Mouse (Mus musculus) CH12F3 (cell line): ENCODE results near the gene Prkg1.

ENCODE experiments used
- in situ Hi-C: fragments of 300-500 bp; cut with MboI; formaldehyde crosslinking; loops from 2 replicates; pipeline ENCODE4 v1.14.3; 2020; ENCODE audit warnings: low sequenced_read_pairs

Prkg1 gene

GRCm38 (mm10) chr19:31177279-31177922, 587.4 kb downstream of the Prkg1 start:
- in situ Hi-C loops = no loop called here

DNA sequence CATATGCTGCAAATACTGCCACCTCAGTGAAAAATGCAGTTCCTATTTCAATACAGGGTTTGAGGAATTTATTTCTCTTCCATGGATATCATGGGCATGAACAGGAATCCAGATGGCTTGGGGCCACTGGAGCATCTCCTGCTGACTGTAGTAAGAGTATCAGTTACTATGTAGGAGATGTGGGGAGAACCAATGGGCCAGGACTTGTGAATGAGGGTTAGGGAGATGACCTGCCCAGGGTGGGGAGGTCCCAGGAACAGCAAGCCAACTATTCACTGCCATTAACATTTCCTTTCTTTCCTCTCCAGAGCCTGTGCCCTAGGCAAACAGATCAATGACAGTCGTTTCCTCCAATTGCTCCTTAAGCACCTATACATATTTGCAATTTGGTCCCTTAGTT, 593.8 kb downstream of the Prkg1 start:
- in situ Hi-C loops = no loop called here

DNA sequence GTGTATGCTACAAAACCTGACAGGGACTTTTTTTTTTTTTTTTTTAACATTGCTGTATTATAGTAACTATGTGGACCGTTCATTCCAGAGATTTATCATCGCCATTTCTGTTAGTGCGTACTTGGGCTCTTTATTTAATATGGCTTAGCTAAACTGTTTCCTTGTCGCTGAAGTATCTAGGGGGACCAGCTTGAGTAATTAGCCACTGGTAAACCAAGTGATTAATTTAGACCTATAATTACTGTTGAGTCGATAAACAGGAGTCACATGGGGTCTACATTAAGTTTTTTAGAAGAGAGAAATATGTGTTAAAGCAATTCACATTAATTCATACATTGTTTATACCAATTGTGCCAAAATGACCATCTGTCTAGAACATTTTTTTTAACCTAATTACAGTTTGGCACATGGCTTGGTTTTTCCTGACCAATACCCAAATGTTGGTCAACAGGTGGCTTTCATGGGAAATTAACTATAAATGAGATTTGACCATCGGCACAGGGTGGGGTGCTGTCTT, 605.8 kb downstream of the Prkg1 start:
- in situ Hi-C loops = no loop called here

- in situ Hi-C loops = no loop called here
Observed at GRCm38 (mm10) chr19:31153399-31153798, 611.4 kb downstream of the Prkg1 start.

DNA sequence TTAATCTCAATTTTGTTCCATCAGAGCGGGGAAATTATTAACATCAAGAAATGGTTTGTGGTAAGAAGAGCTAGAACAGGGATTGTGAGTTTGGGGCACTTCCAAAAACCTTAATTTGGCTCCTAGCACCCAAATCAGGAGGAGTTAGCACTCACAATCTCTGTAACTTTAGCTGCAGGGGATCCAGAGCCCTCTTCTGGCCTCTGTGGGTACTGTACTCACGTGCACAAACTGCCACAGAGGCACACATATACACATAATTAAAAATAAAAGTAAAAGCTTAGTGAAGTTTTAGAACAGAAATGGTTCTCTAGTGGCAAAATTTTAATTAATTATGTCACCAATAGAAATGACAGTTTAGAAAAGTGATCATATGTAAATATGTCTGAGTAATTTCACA, 614.9 kb downstream of the Prkg1 start:
- in situ Hi-C loops = no loop called here

- in situ Hi-C loops = no loop called here
Observed at GRCm38 (mm10) chr19:31147457-31147856, 617.4 kb downstream of the Prkg1 start.

DNA sequence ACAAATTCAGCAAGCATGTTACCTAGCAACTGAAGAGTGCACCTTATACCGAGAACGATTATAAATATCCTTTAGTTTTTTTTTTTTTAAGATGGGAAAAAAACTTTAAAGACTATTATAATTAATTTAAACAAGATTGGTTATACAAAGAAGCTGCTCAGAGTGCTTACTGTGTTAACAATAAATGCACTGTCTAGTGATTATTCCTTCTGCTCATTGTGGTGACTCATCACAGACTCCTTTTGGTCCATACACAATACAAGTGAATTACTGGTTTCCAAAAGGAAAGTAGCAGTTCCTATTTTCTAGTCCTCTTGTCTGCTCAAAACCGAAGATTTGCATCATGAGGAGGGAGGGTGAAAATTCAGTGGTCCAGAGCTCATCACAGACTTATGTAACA, 618.7 kb downstream of the Prkg1 start:
- in situ Hi-C loops = no loop called here

DNA sequence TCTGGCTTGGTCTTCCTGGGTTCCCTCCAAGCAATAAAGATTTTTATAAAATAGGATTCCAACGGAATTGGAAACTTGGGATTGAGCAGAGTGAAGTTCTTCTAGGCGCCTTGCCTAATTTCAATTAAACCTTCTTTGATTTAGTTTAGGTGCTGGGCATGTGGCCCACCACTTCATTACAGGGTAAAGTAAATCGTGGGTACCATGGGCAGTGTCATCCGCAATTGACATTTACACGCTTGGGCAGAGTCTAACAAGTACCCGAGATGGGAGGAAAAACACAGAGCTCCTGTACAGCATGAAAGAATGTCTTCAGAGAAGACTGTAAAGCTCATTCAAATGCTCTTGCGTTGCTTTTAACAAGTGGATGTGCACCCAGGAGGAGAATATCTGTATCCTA, 622.9 kb downstream of the Prkg1 start:
- in situ Hi-C loops = no loop called here

GRCm38 (mm10) chr19:31136316-31136715, 628.5 kb downstream of the Prkg1 start:
- in situ Hi-C loops = no loop called here

DNA sequence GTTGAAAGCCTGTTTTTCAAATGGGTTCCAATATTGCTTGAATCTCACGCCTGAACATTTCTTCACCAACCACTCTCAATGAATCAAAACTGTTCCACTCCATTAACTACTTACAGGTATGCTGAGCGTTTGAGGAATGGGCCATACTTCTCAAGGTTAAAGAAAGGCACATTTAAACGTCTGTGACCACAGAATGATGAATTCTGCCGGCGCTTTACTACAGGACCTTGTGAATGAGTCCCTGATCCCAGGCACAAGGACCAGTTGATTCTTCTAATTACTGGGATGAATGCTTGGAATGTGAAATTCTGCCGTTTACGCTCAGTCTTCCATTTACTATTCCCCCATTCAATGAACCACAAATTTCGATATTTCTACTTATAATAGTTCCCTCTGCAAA, 632.2 kb downstream of the Prkg1 start:
- in situ Hi-C loops = no loop called here

GRCm38 (mm10) chr19:31124628-31125027, 640.2 kb downstream of the Prkg1 start:
- in situ Hi-C loops = no loop called here

GRCm38 (mm10) chr19:31114690-31115089, 650.1 kb downstream of the Prkg1 start:
- in situ Hi-C loops = no loop called here

GRCm38 (mm10) chr19:31106835-31107554, 657.8 kb downstream of the Prkg1 start:
- in situ Hi-C loops = no loop called here

- in situ Hi-C loops = no loop called here
Observed at GRCm38 (mm10) chr19:31106036-31106435, 658.8 kb downstream of the Prkg1 start.

DNA sequence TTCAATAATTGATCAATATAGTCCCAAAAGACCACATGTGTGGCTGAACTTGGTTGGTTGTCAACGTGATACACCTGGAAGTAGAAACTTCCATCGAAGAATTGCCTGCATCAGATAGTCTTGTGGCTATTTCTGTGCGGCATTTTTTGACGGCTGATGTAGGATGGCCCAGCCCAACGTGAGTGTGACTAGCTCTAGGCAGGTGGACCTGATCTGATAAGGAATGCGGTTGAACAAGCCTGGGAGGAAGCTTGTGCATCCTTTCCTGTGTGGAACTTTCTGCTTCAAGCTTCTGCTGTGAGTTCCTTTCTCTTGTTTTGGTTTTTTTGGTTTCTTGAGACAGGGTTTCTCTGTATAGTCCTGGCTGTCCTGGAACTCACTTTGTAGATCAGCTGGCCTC, 660.1 kb downstream of the Prkg1 start:
- in situ Hi-C loops = no loop called here

GRCm38 (mm10) chr19:31099369-31099768, 665.5 kb downstream of the Prkg1 start:
- in situ Hi-C loops = no loop called here

- in situ Hi-C loops = no loop called here
Observed at GRCm38 (mm10) chr19:31097857-31098256, 667.0 kb downstream of the Prkg1 start.

GRCm38 (mm10) chr19:31083761-31084160, 681.1 kb downstream of the Prkg1 start:
- in situ Hi-C loops = no loop called here

DNA sequence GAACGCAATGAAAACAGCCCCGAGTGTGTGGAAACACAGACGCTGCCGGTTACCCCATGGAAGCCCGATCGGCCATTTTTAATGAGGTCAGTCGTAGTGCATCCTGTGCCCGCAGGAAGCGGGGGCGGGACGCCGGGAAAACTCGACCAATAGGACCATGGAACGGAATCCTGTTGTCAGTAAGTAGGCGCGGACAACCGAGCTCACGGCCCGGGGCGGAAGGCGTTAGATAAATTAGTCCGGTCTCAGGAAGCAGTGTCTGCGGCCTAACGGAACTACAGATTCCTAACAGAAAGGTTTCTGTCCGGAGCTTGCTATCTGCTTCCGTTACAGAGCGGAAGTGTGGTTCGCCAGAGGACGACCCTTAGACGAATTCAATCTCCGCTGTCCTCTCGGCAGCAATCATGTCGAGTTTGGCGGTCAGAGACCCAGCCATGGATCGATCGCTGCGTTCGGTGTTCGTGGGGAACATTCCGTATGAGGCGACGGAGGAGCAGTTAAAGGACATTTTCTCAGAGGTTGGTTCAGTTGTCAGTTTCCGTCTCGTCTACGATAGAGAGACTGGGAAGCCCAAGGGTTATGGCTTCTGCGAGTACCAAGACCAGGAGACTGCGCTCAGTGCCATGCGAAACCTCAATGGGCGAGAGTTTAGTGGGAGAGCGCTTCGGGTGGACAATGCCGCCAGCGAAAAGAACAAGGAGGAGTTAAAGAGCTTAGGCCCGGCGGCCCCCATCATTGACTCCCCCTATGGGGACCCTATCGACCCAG, 682.0 kb downstream of the Prkg1 start, which contains the start of gene Cstf2t:
TSS of gene Cstf2t (plus strand) at position 176 of the 768 bp plus-strand sequence.
- in situ Hi-C loops = no loop called here

DNA sequence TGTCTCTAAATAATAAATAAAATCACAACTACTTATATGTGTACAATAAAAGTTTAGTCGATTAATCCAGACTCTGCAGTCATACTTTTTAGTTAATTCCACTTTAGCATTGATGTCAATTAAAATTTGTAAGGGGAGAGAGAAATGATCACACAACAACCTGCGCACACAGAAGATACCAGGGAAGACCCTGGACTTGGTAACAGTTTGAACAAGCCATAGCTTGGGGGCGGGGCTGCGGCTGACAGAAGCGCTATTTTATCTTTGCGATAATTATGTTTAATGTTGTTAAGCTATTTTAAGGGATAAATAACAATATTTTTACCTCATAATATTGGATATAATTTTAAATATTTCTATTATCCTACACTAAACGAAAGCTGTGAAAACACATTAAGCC, 682.6 kb downstream of the Prkg1 start:
- in situ Hi-C loops = no loop called here

DNA sequence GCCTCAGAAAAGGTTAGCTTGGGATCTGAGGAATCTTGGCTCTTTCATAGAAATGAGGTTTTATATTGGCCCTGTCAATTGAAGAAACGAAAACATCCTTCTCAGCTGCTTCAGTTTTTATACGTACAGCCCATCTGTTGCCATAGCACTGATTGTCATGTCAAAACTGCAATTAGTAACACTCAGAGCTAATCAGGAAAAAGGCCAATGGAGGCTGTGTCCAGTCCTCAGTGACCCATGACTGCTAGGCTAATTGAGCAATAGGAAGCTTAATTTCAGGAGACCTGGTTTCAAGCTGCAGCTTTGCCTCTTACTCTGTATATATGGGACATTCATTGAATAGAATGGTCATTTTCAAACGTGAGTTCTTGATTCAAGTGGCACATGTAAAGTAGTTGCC, 686.6 kb downstream of the Prkg1 start:
- in situ Hi-C loops = no loop called here

DNA sequence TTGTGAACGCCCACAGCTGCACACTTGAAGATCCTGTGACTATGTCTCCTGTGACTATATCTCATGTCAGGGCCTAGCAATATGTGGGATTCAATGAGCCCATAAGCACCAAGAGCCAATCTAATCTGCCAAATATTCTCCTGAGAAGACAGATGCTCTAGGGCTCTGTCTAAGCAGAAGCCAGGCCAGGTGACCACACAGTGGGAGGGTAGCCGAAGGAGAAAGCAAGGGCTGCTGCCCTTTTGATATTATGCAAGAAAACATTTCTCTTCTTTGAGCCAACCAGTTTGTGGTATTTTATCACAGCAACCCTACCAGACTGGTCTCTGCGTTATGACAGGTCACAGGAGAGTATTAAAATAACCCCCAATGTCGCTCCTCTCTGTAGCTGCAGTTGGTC, 688.7 kb downstream of the Prkg1 start:
- in situ Hi-C loops = no loop called here
